Mouse (Mus musculus) liver, embryonic 14.5 days (tissue): ENCODE measurements around the gene Fgf14.

ENCODE experiments used
- CTCF ChIP-seq: IDR thresholded peaks from 2 replicates; pipeline ENCODE4 v1.5.1; 2016; ENCODE audit warnings: antibody characterized with exemption, low read depth, control low read depth
- EP300 ChIP-seq: IDR thresholded peaks from 2 replicates; pipeline ENCODE4 v1.6.1; 2016; ENCODE audit warnings: antibody characterized with exemption, low read depth

- no peak for TF ChIP-seq CTCF
- TF ChIP-seq EP300 = no peak
Measured at GRCm38 (mm10) chr14:124044016-124044415, 632.9 kb downstream of the Fgf14 start.
